Mouse (Mus musculus) intestine, postnatal 0 days (tissue): ENCODE data around the gene Ssb. TPM values are rescaled to one million over a fixed set of nuclear protein-coding genes. Genes with fewer than 3 reads are reported as not detected.
"Not testable (repeated sequence)": the region's sequence is repeated elsewhere in the genome, so short reads cannot be mapped to it uniquely, and the experiment has no call there.

Experiments used
- ATAC-seq: fragments of 200-750 bp; cut with Nextera tagmentation; 2 replicates; pipeline ENCODE4 v1.8.0; 2017; ENCODE audit warnings: mild to moderate bottlenecking, moderate TSS enrichment, moderate library complexity
- H3K27ac ChIP-seq: fragments of 300-500 bp; sonication (generic); 2 replicates; pipeline ENCODE4 v1.5.1; 2014; ENCODE audit warnings: mild to moderate bottlenecking, low read depth, low read length, moderate library complexity
- H3K27me3 ChIP-seq: fragments of 300-500 bp; sonication (generic); replicated peaks from 2 replicates; pipeline ENCODE4 v1.6.1; 2014; ENCODE audit warnings: low read length, mixed read lengths; ENCODE audit not compliant: control insufficient read depth, insufficient read depth
- H3K36me3 ChIP-seq: fragments of 300-500 bp; sonication (generic); 2 replicates; pipeline ENCODE4 v1.6.1; 2014; ENCODE audit warnings: mild to moderate bottlenecking, moderate library complexity; ENCODE audit not compliant: control insufficient read depth, insufficient read depth
- H3K4me1 ChIP-seq: fragments of 300-500 bp; sonication (generic); replicated peaks from 2 replicates; pipeline ENCODE4 v1.6.1; 2014; ENCODE audit warnings: antibody characterized with exemption, low read length, mixed read lengths; ENCODE audit not compliant: control insufficient read depth, insufficient read depth
- H3K4me2 ChIP-seq: fragments of 300-500 bp; sonication (generic); replicated peaks from 2 replicates; pipeline ENCODE4 v1.6.1; 2014; ENCODE audit warnings: low read depth, mild to moderate bottlenecking, moderate library complexity
- H3K4me3 ChIP-seq: fragments of 300-500 bp; sonication (generic); 2 replicates; pipeline ENCODE4 v1.5.1; 2014; ENCODE audit warnings: low read depth, low read length
- H3K9ac ChIP-seq: fragments of 300-500 bp; sonication (generic); 2 replicates; pipeline ENCODE4 v1.6.1; 2014; ENCODE audit warnings: mild to moderate bottlenecking, low read depth, low read length
- H3K9me3 ChIP-seq: fragments of 300-500 bp; sonication (generic); 2 replicates; pipeline ENCODE4 v1.6.1; 2016; ENCODE audit warnings: mixed run types; ENCODE audit not compliant: control insufficient read depth
- CTCF ChIP-seq: sonication (generic); IDR thresholded peaks from 2 replicates; pipeline ENCODE4 v1.5.1; 2016; ENCODE audit warnings: low read depth, mild to moderate bottlenecking, control low read depth, antibody characterized with exemption, moderate library complexity
- WGBS: fragments of 180-500 bp; shearing (Covaris S2); extraction: QIAGEN DNeasy Blood & Tissue Kit; methylation state at CpG from one replicate; pipeline ENCODE4 v1.1.7; 2014; 5-methylcytosine and 5-hydroxymethylcytosine counted together
- polyA plus RNA-seq: library from polyadenylated mRNA; unstranded; fragments of >200 nt; fragmentation: Nextera tagmentation; extraction: Ambion mirVana; gene quantifications from 2 replicates; pipeline ENCODE4 v1.2.1, GENCODE M21; 2015

The Ssb gene
- polyA plus RNA-seq, 1 experiment from 2014 or later, result 192 TPM

GRCm38 (mm10) chr2:69895502-69896223, 34.3 kb downstream of the Ssb start:
- Histone ChIP-seq H3K27me3 (no peaks in the 10 kb centered on the region), H3K9me3 (no peaks in the 10 kb centered on the region), H3K4me2 (no peak overlapping the region), H3K36me3 (no peaks in the 10 kb centered on the region), H3K4me1 (no peaks in the 10 kb centered on the region), H3K27ac (no peak overlapping the region), H3K9ac (no peak overlapping the region), H3K4me3 (no peak overlapping the region)
- no peak for ATAC-seq
- TF ChIP-seq CTCF, result peak; percentile 60
- WGBS, result 59% methylated on average over 14 of the region's 14 CpGs

GRCm38 (mm10) chr2:69896224-69896581, 34.8 kb downstream of the Ssb start:
- TF ChIP-seq CTCF, result no peak
- ATAC-seq, result no peak
- Histone ChIP-seq H3K27ac (no peak overlapping the region), H3K36me3 (no peaks in the 10 kb centered on the region), H3K9ac (no peak overlapping the region), H3K9me3 (no peaks in the 10 kb centered on the region), H3K4me2 (no peak overlapping the region), H3K4me1 (no peaks in the 10 kb centered on the region), H3K4me3 (no peak overlapping the region), H3K27me3 (no peaks in the 10 kb centered on the region)
- 88% methylated on average over 4 of the region's 4 CpGs for WGBS

- H3K4me3 ChIP-seq, result peak within 1 kb of the TSS; percentile 91
- no peak for TF ChIP-seq CTCF
- ATAC-seq, result peak; percentile 98
- H3K4me2 ChIP-seq, result peak within 1 kb of the TSS; percentile 85
- no peaks in the 10 kb centered on the region for H3K36me3 ChIP-seq
- peak within 1 kb of the TSS; percentile 94 for H3K27ac ChIP-seq
- H3K9ac ChIP-seq, result peak within 1 kb of the TSS; percentile 97
- under 1% methylated on average over 50 of the region's 65 CpGs for WGBS
- no peaks in the 10 kb centered on the region for H3K9me3 ChIP-seq
- no peaks in the 10 kb centered on the region for H3K4me1 ChIP-seq
- no peaks in the 10 kb centered on the region for H3K27me3 ChIP-seq
Observed at GRCm38 (mm10) chr2:69897039-69897617, 35.8 kb downstream of the Ssb start, which contains the start of gene Ubr3. Ubr3 (plus strand) TSS chr2:69897246.

GRCm38 (mm10) chr2:69897618-69898575, 36.5 kb downstream of the Ssb start:
- peak overlapping the region; percentile 97 for H3K9ac ChIP-seq
- H3K27ac ChIP-seq, result peak overlapping the region; percentile 94
- peak overlapping the region; percentile 91 for H3K4me3 ChIP-seq
- no peaks in the 10 kb centered on the region for H3K9me3 ChIP-seq
- no peaks in the 10 kb centered on the region for H3K36me3 ChIP-seq
- no peaks in the 10 kb centered on the region for H3K27me3 ChIP-seq
- H3K4me2 ChIP-seq, result peak overlapping the region; percentile 85
- TF ChIP-seq CTCF, result peak; percentile 28
- under 1% methylated on average over 49 of the region's 55 CpGs for WGBS
- no peaks in the 10 kb centered on the region for H3K4me1 ChIP-seq
- peak; percentile 55 for ATAC-seq

GRCm38 (mm10) chr2:69903541-69903940, 42.2 kb downstream of the Ssb start:
- Histone ChIP-seq H3K4me2 (no peak overlapping the region), H3K27ac (no peak overlapping the region), H3K9ac (no peak overlapping the region), H3K9me3 (no peaks in the 10 kb centered on the region), H3K4me1 (no peaks in the 10 kb centered on the region), H3K27me3 (no peaks in the 10 kb centered on the region), H3K36me3 (peaks cover 5% of the 10 kb centered on the region; the same call in 1 of the 2 replicates), H3K4me3 (no peak overlapping the region)
- ATAC-seq, result no peak
- TF ChIP-seq CTCF, result no peak
- WGBS, result 97% methylated on average over 3 of the region's 3 CpGs

- not testable (repeated sequence) for H3K36me3 ChIP-seq, H3K9ac ChIP-seq, H3K4me3 ChIP-seq, H3K4me2 ChIP-seq, H3K9me3 ChIP-seq, H3K27ac ChIP-seq, H3K27me3 ChIP-seq, H3K4me1 ChIP-seq
- 66% methylated on average over 4 of the region's 4 CpGs for WGBS
- peak; percentile 60; the same call in 1 of the 2 replicates for ATAC-seq
Observed at GRCm38 (mm10) chr2:69907394-69907793, 46.0 kb downstream of the Ssb start.
